Mouse (Mus musculus) liver, adult 2 months (tissue): Measurements from ENCODE around the gene Calm1. TPM values are rescaled to one million over a fixed set of nuclear protein-coding genes. Genes with fewer than 3 reads are reported as not detected.

Source experiments
- DNase-seq: peaks from one replicate; pipeline ENCODE4 v3.0.0-alpha.2; 2011; ENCODE audit warnings: low read depth, low spot score; ENCODE audit errors: extremely low read depth
- H3K27ac ChIP-seq: fragments of 200-500 bp; replicated peaks from 2 replicates; pipeline ENCODE4 v1.5.1; 2012; ENCODE audit warnings: low read depth, mild to moderate bottlenecking, control low read depth, inconsistent platforms, low read length; ENCODE audit not compliant: insufficient read depth
- H3K27me3 ChIP-seq: fragments of 200-500 bp; 2 replicates; pipeline ENCODE4 v1.6.1; 2012; ENCODE audit warnings: mild to moderate bottlenecking, moderate library complexity, low read length, inconsistent platforms; ENCODE audit not compliant: control insufficient read depth, insufficient read depth
- H3K36me3 ChIP-seq: fragments of 200-500 bp; 2 replicates; pipeline ENCODE4 v1.6.1; 2012; ENCODE audit warnings: low read length, inconsistent platforms; ENCODE audit not compliant: control insufficient read depth, insufficient read depth
- H3K4me1 ChIP-seq: fragments of 200-500 bp; 2 replicates; pipeline ENCODE4 v1.6.1; 2011; ENCODE audit warnings: low read length; ENCODE audit not compliant: control insufficient read depth, insufficient read depth
- H3K4me3 ChIP-seq: fragments of 200-500 bp; 2 replicates; pipeline ENCODE4 v1.5.1; 2011; ENCODE audit warnings: low read depth, mild to moderate bottlenecking, control low read depth, low read length, moderate library complexity; ENCODE audit not compliant: insufficient read depth
- H3K79me2 ChIP-seq: fragments of 200-500 bp; 2 replicates; pipeline ENCODE4 v1.6.1; 2012; ENCODE audit warnings: inconsistent platforms, mild to moderate bottlenecking, low read length, moderate library complexity; ENCODE audit not compliant: control insufficient read depth, insufficient read depth
- H3K9ac ChIP-seq: fragments of 200-500 bp; 2 replicates; pipeline ENCODE4 v1.6.1; 2012; ENCODE audit warnings: low read depth, mild to moderate bottlenecking, control low read depth, inconsistent platforms, low read length
- CTCF ChIP-seq: fragments of 200-500 bp; IDR thresholded peaks from 2 replicates; pipeline ENCODE4 v1.5.1; 2011; ENCODE audit warnings: low read depth, low read length, control low read depth
- POLR2A ChIP-seq: fragments of 200-500 bp; IDR thresholded peaks from 2 replicates; pipeline ENCODE4 v1.6.1; 2011; ENCODE audit warnings: low read length, control low read depth; ENCODE audit not compliant: insufficient read depth; ENCODE audit errors: extremely low read depth
- WGBS: fragments of 180-500 bp; shearing (Covaris S2); methylation state at CpG from one replicate; pipeline ENCODE4 v1.1.7; 2018; 5-methylcytosine and 5-hydroxymethylcytosine counted together
- polyA plus RNA-seq: library from polyadenylated mRNA; depleted of rRNA; stranded (reverse); fragments of >200 nt; gene quantifications from 2 replicates; pipeline ENCODE4 v1.2.3, GENCODE M21; 2012; rRNA removed
- total RNA-seq: library from RNA; depleted of rRNA; stranded (reverse); fragments of >200 nt; gene quantifications from 2 replicates; pipeline ENCODE4 v1.2.3, GENCODE M21; 2014; rRNA removed

Calm1 gene
- total RNA-seq (117 and 123 TPM in 2 replicates), polyA plus RNA-seq (114 and 119 TPM in 2 replicates)

DNA sequence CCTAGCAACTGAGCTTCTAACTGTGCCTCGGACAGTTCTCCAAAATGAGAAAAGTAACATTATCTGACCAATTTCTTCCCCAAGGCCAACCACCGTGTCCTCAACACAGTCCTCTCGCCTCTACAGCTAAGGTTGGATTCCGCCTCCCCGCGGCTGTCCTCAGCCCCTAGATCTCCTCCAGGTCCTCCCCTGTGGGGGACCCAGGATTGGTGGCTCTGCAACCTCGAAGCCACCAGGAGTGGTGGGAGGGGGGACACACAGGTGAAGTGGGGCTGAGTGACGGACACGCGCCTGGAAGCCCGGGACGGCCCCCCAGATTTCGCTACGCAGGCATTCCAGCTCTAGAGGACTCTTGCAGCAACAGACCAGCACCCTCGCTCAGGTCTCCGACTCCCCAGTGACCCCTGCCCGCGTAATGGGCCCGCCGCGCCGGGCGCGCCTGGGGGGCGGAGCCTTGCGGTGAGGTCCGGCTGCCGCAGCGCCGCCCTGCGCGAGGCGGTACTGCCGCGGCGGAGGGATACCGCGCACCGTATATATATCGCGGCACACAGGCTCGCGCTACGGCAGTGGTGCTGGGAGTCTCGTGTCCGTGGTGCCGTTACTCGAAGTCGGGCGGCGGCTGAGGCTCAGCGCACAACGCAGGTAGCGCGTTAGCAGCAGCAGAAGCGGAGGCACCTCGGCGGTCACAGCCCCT, at the start of gene Calm1:
Gene Calm1 (plus strand): TSS at position 469 of the 694 bp plus-strand sequence.
- TF ChIP-seq CTCF, result no peak; the same call in 1 of the 2 replicates
- TF ChIP-seq POLR2A, result peak; percentile 100
- peaks cover 17% of the 10 kb centered on the region for H3K36me3 ChIP-seq
- peaks cover 2% of the 10 kb centered on the region; the same call in 1 of the 2 replicates for H3K4me1 ChIP-seq
- H3K27me3 ChIP-seq, result no peaks in the 10 kb centered on the region
- H3K9ac ChIP-seq, result peak within 1 kb of the TSS; percentile 89
- peak within 1 kb of the TSS; percentile 85 for H3K4me3 ChIP-seq
- peak within 1 kb of the TSS; percentile 80 for H3K27ac ChIP-seq
- under 1% methylated on average over 58 of the region's 58 CpGs for WGBS
- DNase-seq, result peak; percentile 85
- H3K79me2 ChIP-seq, result peaks cover 15% of the 10 kb centered on the region

- peaks cover 5% of the 10 kb centered on the region; the same call in 1 of the 2 replicates for H3K79me2 ChIP-seq
- H3K9ac ChIP-seq, result no peak overlapping the region
- H3K27ac ChIP-seq, result no peak overlapping the region
- no peaks in the 10 kb centered on the region for H3K27me3 ChIP-seq
- no peaks in the 10 kb centered on the region for H3K4me1 ChIP-seq
- TF ChIP-seq CTCF (no peak), POLR2A (no peak)
- H3K4me3 ChIP-seq, result no peak overlapping the region
- no peak for DNase-seq
- H3K36me3 ChIP-seq, result peaks cover 27% of the 10 kb centered on the region
- WGBS, result 96% methylated on average over 7 of the region's 7 CpGs
These were observed 46.8 kb upstream of the Calm1 start for GRCm38 (mm10) chr12:100152466-100152865.

DNA sequence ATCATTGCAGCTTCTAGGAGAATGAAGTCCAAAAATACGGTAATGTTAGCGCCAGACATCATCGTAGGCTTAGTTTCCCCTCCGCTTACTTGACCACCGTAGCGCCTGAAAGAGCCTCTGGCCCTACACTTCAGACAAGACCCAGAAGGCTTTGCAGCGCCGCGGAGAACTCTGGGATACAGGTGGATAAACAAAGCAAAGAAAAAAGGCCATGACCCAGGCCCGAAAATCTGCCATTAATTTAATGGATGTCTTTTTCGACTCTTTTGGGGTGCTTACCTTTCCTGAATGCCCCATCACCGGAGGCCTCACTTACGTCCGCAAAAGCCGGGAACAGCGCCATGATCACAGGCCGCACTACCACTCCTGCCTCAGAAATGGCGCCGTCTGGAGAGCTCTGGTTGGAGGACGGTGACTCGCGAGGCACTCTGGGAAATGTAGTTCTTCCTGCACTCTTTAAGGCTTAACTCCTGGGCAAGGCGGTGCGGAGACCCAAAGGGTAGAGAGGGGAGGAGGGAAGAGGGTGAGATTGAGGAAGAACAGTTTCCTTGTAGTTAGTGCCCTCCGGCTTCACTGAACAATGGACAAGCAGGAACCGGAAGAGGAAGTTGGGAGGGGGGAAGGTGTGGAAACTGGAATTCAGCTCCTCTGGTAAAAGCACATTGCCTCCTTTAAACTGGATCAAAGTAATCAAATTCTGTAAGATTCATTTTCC, 39.8 kb upstream of the Calm1 start, which contains the start of gene Nrde2:
Gene Nrde2 (minus strand): TSS at position 393 of the 715 bp plus-strand sequence.
- whole genome bisulfite sequencing, result under 1% methylated on average over 26 of the region's 26 CpGs
- Histone ChIP-seq H3K4me3 (peak within 1 kb of the TSS; percentile 78), H3K36me3 (no peaks in the 10 kb centered on the region), H3K4me1 (peaks cover 4% of the 10 kb centered on the region), H3K9ac (peak within 1 kb of the TSS; percentile 83), H3K27me3 (no peaks in the 10 kb centered on the region), H3K79me2 (peaks cover 5% of the 10 kb centered on the region; the same call in 1 of the 2 replicates), H3K27ac (peak within 1 kb of the TSS; percentile 94)
- peak; percentile 92 for DNase-seq
- TF ChIP-seq CTCF (no peak), POLR2A (0 out of 2 replicates have a peak, but pooled peaks have one; percentile 6)

DNA sequence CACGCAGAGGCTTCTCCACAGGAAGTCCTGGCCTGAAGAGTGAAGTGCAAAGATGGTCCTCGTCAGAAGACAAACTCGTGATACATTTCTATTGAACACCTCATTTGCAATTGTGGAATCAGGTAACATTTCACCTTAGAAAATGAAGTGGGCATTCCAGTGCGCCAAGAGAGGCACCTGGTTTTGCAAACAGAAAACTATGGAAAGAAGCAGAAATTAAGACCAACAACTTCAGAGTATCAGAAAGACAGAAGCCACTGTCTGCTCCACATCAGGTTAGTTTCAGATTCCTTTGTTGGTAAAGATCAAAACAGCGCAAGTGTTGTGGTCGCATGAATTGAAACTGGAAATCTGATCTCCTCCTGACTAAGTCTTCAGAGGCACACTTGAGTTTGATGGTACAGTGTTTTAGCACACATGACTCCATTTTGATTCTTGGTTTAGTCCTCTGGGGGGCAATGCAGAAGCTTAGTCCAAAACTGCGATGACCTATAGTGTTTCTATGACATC, 34.2 kb upstream of the Calm1 start:
- 86% methylated on average over 7 of the region's 7 CpGs for WGBS
- DNase-seq, result no peak
- no peak for TF ChIP-seq POLR2A
- TF ChIP-seq CTCF, result no peak
- H3K4me1 ChIP-seq, result no peaks in the 10 kb centered on the region
- H3K79me2 ChIP-seq, result no peaks in the 10 kb centered on the region
- H3K27ac ChIP-seq, result no peak overlapping the region
- no peak overlapping the region for H3K4me3 ChIP-seq
- H3K9ac ChIP-seq, result no peak overlapping the region
- no peaks in the 10 kb centered on the region for H3K36me3 ChIP-seq
- H3K27me3 ChIP-seq, result no peaks in the 10 kb centered on the region

GRCm38 (mm10) chr12:100166177-100166576, 33.1 kb upstream of the Calm1 start:
- WGBS, result 40% methylated on average over 3 of the region's 3 CpGs
- H3K4me3 ChIP-seq, result no peak overlapping the region
- TF ChIP-seq CTCF (no peak), POLR2A (no peak)
- no peak overlapping the region for H3K9ac ChIP-seq
- no peak overlapping the region for H3K27ac ChIP-seq
- no peaks in the 10 kb centered on the region for H3K4me1 ChIP-seq
- DNase-seq, result no peak
- H3K36me3 ChIP-seq, result no peaks in the 10 kb centered on the region
- H3K79me2 ChIP-seq, result no peaks in the 10 kb centered on the region
- H3K27me3 ChIP-seq, result no peaks in the 10 kb centered on the region

DNA sequence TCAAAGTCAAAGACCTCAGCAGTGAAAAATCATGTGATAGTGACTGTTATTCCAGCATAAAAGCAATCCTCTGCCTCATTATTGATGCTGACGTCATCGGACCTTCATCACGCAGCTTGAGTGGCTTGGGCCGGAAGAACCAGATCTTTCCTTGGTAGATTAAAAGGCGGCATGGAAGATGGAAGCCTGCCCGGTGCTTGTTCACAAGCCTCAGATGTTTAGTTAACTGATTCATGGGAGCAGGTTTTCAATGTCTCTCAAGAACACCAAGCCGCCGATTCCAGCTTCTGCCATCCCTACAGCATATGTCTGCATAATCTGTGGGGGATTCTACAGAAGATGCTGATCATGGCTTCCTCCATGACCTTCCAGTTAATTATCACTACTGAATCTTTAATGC, 32.3 kb upstream of the Calm1 start:
- Histone ChIP-seq H3K4me3 (no peak overlapping the region), H3K79me2 (no peaks in the 10 kb centered on the region), H3K27me3 (no peaks in the 10 kb centered on the region), H3K4me1 (no peaks in the 10 kb centered on the region), H3K9ac (no peak overlapping the region), H3K27ac (no peak overlapping the region), H3K36me3 (no peaks in the 10 kb centered on the region)
- 88% methylated on average over 8 of the region's 8 CpGs for WGBS
- TF ChIP-seq POLR2A, result no peak
- no peak for TF ChIP-seq CTCF
- DNase-seq, result no peak
